Mouse (Mus musculus): ENCODE data around the gene Sfxn3.
"Not testable (repeated sequence)": the region's sequence is repeated elsewhere in the genome, so short reads cannot be mapped to it uniquely, and the experiment has no call there.

Sfxn3 gene

DNA sequence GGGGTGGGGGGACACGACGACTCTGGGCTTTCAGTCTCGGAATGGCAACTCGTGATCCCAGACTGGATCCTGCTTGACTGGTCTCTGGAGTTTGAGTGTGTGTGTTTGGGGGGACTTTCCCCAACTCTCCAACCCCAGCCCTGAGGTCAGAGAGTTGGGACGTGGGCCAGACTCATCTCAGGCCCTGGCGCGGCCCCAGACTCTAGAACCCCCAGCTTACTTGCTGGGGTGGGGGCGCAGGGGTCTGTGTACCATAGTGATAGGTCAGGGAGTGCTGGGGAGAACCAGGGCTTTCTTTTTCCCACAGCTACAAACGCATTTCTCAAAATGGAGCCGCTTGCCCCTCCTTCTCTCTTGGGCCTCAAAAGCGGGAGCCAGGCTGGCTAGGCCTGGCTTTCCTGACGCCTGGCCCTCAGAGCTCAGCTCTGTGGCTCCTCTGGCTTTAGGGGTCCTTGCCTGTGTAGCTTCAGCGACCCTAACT, 28.9 kb upstream of the Sfxn3 start:
- DNase-seq: peak; percentile 36 to 40

DNA sequence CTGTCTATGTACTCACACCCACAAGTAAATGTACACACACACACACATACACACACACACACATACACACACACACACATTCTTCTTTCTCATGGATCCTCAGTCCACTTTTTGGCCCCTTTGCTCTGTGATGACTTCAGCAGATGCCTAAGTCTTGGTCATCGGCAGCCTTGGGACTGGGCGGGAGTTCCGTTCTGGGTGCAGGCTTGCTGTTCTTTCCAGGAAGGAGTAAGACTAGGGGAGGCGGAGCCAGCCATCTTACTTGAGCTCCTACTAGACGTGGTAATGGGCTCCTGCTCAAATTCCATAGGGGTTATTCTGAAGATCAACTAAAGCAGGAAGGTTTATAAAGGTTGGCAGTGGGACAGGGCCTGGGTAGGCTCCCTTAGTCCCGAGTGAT, 27.0 kb upstream of the Sfxn3 start:
- peak in 1 of 2 experiments; percentile 55 for DNase-seq

DNA sequence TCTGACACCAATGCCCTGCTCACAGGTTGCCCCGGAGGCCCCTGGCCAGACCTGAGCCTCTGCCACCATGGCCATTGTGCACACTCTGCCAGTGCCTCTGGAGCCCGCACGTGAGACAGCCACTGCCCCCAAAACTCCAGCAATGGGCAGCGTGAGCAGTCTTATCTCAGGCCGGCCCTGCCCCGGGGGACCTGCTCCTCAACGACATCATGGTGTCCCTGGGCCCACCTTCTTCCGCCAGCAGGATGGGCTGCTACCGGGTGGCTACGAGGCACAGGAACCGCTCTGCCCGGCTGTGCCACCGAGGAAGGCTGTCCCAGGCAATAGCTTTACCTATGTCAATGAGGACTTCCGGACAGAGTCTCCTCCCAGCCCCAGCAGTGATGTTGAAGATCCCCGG, 25.9 kb upstream of the Sfxn3 start:
- DNase-seq: no peak

- DNase-seq: no peak
Observed at GRCm38 (mm10) chr19:45023993-45024392, 23.3 kb upstream of the Sfxn3 start.

DNA sequence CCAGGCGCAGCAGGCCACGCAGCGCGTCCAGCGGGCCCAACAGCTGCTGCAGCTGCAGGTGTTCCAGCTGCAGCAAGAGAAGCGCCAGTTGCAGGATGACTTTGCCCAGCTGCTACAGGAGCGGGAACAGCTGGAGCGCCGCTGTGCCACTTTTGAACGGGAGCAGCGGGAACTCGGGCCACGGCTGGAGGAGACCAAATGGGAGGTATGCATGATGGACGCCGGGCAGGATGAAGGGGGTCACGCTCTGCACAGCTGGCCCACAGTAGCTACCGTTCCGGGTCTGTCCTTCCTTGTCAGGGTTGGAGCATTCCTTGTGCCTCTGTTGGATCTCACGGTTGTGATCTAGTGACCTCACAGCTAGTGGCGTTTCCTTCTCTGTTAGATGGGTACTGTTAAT, 22.5 kb upstream of the Sfxn3 start:
- no peak for DNase-seq

DNA sequence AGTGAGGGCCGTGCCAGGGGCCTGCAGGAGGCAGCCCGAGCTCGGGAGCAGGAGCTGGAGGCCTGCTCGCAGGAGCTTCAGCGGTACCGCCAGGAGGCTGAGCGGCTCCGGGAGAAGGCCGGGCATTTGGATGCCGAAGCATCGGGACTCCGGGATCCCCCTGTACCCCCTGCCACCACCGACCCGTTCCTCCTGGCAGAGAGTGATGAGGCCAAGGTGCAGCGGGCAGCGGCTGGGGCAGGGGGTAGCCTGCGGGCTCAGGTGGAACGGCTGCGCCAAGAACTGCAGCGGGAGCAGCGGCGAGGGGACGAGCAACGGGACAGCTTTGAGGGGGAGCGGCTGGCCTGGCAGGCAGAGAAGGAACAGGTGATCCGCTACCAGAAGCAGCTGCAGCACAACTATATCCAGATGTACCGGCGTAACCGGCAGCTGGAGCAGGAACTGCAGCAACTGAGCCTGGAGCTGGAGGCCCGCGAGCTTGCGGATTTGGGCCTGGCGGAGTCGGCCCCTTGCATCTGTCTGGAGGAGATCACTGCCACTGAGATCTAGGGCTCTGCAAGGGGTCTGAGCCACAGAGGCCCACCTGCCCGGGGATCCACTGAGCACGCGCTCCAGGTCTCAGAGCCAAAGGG, 21.2 kb upstream of the Sfxn3 start:
- DNase-seq: no peak

GRCm38 (mm10) chr19:45026958-45027670, 20.2 kb upstream of the Sfxn3 start:
- DNase-seq: no peak

- no peak for DNase-seq
Observed at GRCm38 (mm10) chr19:45027848-45028247, 19.5 kb upstream of the Sfxn3 start.

GRCm38 (mm10) chr19:45028746-45029145, 18.6 kb upstream of the Sfxn3 start:
- DNase-seq: no peak

DNA sequence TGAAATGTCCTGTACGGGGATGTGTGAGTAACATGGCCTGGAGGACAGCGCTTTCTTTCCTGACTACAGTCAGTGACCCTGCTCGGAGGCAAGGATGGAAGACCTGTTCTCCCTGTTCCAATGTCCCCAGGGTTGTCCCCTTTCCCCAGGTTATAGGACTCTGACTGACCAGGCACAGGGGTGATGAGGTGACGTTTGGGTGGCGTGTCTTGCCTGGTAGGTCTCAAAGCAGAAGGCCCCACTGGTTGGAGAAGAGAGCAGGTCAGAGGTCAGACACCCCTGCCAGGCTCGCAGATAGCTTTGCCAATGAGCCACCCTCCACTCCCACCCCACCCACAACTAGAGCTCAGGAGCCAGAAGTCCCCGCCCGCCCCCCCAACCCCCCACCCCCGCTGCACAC, 17.7 kb upstream of the Sfxn3 start:
- DNase-seq: no peak

DNA sequence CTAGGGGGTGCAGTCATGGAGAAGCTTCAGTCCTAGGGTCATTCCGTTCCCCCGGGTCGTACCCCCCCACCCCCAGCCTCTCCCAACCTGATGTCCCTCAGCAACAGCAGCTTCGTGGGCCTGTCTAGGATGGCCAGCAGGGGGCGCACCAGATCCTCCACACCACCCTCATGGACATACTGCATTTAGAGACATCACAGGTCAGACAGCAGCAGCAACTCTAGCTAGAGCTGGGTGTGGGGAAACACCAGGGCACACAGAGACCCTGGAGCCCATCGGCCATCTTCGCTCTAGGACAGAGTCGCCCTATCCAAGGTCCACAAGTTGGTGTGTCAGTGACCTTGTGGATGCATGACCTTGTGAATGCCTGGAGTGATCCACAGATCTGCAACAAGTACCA, 17.2 kb upstream of the Sfxn3 start:
- peak; percentile 53 to 66 for DNase-seq

- peak; percentile 82 to 86 for DNase-seq
Observed at GRCm38 (mm10) chr19:45030746-45031693, 16.3 kb upstream of the Sfxn3 start.

- DNase-seq: peak; percentile 64 to 82
Observed at GRCm38 (mm10) chr19:45031780-45032179, 15.5 kb upstream of the Sfxn3 start.

DNA sequence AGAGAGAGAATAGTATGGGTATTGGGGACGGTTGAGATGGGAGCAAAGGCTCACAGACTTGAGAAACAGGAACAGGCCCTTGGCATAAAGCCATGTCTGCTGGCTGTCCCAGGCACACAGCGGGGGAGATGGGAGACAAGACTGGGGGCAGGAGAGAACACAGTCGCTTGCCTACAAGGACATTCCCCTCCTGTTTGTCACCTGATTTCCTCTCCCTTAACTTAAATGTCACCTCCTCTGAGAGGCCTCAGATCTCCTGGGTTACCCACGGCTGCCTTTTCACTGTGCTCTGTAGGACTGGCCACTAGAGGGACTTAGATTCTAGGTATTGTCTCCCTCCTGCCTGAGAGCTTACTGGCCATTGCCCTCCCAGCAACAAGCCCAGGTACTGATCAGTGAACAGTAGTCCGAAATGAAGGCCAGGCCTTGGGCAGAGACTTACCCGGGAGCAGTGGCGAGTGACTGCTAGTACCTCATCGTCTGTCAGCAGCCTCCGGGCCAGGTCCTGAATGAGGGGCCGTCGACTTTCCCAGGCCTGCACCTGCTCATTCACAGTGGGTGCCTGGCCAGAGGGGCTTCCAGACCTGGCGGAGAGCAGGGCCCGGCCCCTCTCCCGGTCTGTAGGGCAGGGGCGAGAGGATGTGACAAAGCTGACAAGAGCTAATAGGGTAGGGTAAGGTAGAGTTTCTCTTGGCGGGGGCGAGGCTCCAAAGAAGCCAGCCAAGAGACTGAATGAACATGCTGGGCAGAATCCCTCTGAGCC, 14.6 kb upstream of the Sfxn3 start:
- DNase-seq: no peak

- peak in 1 of 2 experiments; percentile 40 for DNase-seq
Observed at GRCm38 (mm10) chr19:45036867-45037266, 10.4 kb upstream of the Sfxn3 start.

- DNase-seq: not testable (repeated sequence)
Observed at GRCm38 (mm10) chr19:45038198-45038597, 9.1 kb upstream of the Sfxn3 start.

DNA sequence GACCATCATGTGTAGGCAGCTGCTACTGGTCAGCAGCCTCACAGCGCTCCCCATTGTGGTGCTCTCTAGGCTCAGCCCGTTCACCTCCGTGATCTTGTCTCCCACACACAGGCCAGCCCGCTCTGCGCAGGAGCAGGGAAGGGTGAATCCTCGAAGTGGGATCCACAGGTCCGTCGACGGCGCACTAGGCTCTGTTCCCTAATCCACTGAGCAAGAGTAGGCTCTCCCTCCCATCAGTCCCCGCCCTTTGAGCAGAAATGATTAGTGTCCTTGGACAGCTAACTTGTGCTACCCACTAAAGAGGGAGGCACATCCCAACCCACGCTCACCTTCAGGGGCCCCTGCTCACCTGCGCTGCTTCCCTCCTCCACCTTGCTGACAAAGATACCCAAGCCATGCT, 7.1 kb upstream of the Sfxn3 start:
- DNase-seq: no peak

- DNase-seq: no peak
Observed at GRCm38 (mm10) chr19:45044389-45044927, 2.8 kb upstream of the Sfxn3 start.

DNA sequence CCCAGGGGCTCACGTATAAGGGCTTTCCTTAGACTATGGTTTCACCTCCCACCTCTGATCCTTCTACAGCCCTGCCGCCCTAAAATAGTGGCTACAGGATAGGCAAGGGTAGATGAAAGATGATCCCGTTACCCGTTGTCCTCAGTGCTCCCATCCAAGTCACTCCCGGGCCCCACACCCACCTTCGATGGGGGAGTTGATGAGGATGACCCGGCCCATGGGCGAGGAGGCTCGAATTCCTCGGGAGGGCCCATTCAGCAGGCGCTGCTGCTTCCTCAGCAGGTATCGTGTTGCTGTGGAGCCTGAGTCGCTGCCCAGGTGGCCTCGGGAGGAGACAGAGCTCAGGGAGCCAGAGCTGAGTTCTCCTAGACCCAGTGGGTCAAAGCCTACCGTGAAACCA, 2.1 kb upstream of the Sfxn3 start:
- DNase-seq: no peak

DNA sequence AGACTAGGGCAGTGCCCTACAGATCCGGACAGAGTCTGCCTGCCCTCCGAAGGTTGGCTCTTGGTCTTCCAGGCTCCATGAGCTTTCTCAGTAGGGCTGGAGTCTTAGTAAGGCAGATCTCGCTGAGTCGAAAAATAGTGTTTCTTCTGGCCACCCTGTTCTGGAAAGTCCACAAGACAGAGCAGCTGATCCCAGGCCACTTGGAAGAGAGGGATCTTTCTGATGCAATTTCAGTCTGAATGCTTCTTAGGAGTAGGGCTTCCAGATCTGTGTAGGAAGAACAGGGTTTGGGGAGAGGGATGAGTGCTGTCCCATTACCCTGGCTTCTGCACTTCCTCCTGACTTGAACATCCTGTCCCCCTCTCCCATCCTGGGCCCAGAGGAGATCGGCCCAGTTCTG, 1.7 kb upstream of the Sfxn3 start, which contains the start of gene Pdzd7:
Pdzd7 (minus strand) TSS at position 67 of the 400 bp plus-strand sequence.
- no peak for DNase-seq

DNA sequence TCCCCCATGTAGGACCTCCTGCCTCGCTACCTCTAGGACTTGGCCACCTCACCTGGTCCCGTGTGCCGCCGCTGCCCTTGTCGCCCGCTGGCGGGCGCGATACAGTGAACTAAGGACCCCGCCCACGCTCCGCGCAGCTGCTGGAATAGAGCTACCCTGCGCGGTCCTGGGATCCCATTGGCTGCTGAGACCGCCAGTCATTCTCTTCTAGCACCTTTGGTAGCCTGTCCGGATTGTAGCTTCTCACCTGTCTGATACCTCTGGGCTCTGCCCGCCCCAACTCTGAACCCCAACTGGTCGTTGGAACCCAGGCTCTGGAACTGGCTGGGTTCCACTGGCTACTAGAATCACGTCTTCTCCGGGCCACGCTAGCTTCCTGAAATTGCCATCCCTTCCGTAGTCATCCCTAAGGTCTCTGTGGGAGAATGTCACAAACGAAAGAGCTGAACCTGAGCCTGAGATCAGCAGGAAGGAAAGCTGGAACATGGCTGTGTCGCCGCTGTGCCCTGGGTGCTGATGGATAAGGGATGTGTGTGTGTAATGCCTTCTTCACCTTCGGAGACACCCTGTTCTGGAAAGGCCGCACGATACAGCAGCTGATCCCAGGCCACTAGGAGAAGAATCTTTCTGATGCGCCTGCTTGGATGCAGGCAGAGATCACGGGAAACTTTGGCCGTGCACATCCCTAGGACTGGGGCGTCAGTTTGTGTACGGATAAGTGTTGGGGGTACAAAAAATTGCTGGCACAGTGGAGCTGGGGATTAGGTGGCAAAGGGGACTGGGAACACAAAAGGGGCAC, 581 bp upstream of the Sfxn3 start:
- DNase-seq: peak; percentile 89 to 91
